Mouse (Mus musculus): ENCODE data around the gene Dtx4.

DNA sequence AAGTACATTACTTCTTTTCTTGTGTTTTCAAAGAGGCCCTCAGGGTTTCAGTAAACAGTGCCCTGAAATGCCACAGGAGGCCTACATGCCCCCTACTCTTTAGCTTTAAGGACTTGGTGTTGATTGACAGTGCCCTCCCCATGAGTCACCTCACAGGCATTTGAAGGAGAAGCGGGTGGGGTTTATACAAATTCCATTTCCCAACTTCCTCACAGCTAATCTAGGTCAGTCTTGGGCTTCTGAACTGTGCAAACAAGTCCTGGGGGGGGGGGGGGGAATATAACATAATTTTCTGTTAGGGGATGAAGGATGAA lies 37.6 kb downstream of the Dtx4 start:
- no peak for TF ChIP-seq CTCF (IDR thresholded peaks at IDR 0.05; ENCODE audit: low read depth, low read length)
- TF ChIP-seq POLR2A (IDR thresholded peaks at IDR 0.05; ENCODE audit: insufficient read depth, low read length) = no peak
